Mouse (Mus musculus): ENCODE measurements around the gene Ptpn23. TPM values are rescaled to one million over a fixed set of nuclear protein-coding genes. Genes with fewer than 3 reads are reported as not detected.

Gene Ptpn23
- total and polyA plus RNA-seq, 2 experiments from 2014 or later: 13.2 to 31.6 TPM

GRCm38 (mm10) chr9:110342008-110342407 is 66.0 kb downstream of the Ptpn23 start:
- H3K4me2 ChIP-seq (ENCODE audit: low read depth, low read length): no peak overlapping the region
- H3K27ac ChIP-seq: no peak overlapping the region
- H3K4me3 ChIP-seq (ENCODE audit: low read length): no peak overlapping the region
- DNase-seq (ENCODE audit: low spot score): no peak
- H3K4me1 ChIP-seq (ENCODE audit: insufficient read depth, low read length): no peaks in the 10 kb centered on the region
- no peaks in the 10 kb centered on the region for H3K36me3 ChIP-seq (ENCODE audit: insufficient read depth, low read length)
- H3K9me3 ChIP-seq (ENCODE audit: low read length): no peaks in the 10 kb centered on the region
- no peak overlapping the region for H3K9ac ChIP-seq (replicated peaks; ENCODE audit: low read length)
- H3K27me3 ChIP-seq (ENCODE audit: insufficient read depth, low read length): no peaks in the 10 kb centered on the region
- 90% methylated on average over 8 of the region's 8 CpGs for WGBS
- ATAC-seq: no peak
- TF ChIP-seq CTCF (IDR thresholded peaks at IDR 0.05; ENCODE audit: low read depth): no peak

GRCm38 (mm10) chr9:110340037-110340750 is 67.8 kb downstream of the Ptpn23 start:
- no peak for TF ChIP-seq CTCF (IDR thresholded peaks at IDR 0.05; ENCODE audit: low read depth)
- WGBS: 85% methylated on average over 5 of the region's 5 CpGs
- no peaks in the 10 kb centered on the region for H3K9me3 ChIP-seq (ENCODE audit: low read length)
- H3K27me3 ChIP-seq (ENCODE audit: insufficient read depth, low read length): no peaks in the 10 kb centered on the region
- no peaks in the 10 kb centered on the region for H3K36me3 ChIP-seq (ENCODE audit: insufficient read depth, low read length)
- DNase-seq (ENCODE audit: low spot score) (no peak), ATAC-seq (no peak)
- no peak overlapping the region for H3K4me2 ChIP-seq (ENCODE audit: low read depth, low read length)
- H3K4me3 ChIP-seq (ENCODE audit: low read length): no peak overlapping the region
- no peaks in the 10 kb centered on the region for H3K4me1 ChIP-seq (ENCODE audit: insufficient read depth, low read length)
- H3K9ac ChIP-seq (replicated peaks; ENCODE audit: low read length): no peak overlapping the region
- no peak overlapping the region for H3K27ac ChIP-seq

Other genes with a start within 250 kb of the Ptpn23 start
- gene Cspg5, start 164.4 kb downstream of the Ptpn23 start, total RNA-seq (2014; rRNA removed): 412 and 470 TPM in 2 replicates
- 261 and 266 TPM in 2 replicates for gene Cspg5, start 164.4 kb downstream of the Ptpn23 start, polyA plus RNA-seq (2015; fragmentation: Nextera tagmentation; extraction: Ambion mirVana)
- gene Elp6, start 103.0 kb downstream of the Ptpn23 start, total RNA-seq (2014; rRNA removed): 27.6 and 30.9 TPM in 2 replicates
- gene Elp6, start 103.0 kb downstream of the Ptpn23 start, polyA plus RNA-seq (2015; fragmentation: Nextera tagmentation; extraction: Ambion mirVana): 30.0 and 31.1 TPM in 2 replicates
- 162 and 168 TPM in 2 replicates for gene Scap, start 74.9 kb downstream of the Ptpn23 start, total RNA-seq (2014; rRNA removed)
- gene Scap, start 74.9 kb downstream of the Ptpn23 start, polyA plus RNA-seq (2015; fragmentation: Nextera tagmentation; extraction: Ambion mirVana): 48.6 and 50.9 TPM in 2 replicates
- 0.16 and 0.54 TPM in 2 replicates for gene Ngp, start 11.5 kb upstream of the Ptpn23 start, total RNA-seq (2014; rRNA removed)
- gene Ngp, start 11.5 kb upstream of the Ptpn23 start, polyA plus RNA-seq (2015; fragmentation: Nextera tagmentation; extraction: Ambion mirVana): 0.96 and 1.6 TPM in 2 replicates
- gene Klhl18, start 68.5 kb upstream of the Ptpn23 start, total RNA-seq (2014; rRNA removed): 30.6 and 32.1 TPM in 2 replicates
- gene Klhl18, start 68.5 kb upstream of the Ptpn23 start, polyA plus RNA-seq (2015; fragmentation: Nextera tagmentation; extraction: Ambion mirVana): 16.1 and 19.0 TPM in 2 replicates
- gene Kif9, start 68.7 kb upstream of the Ptpn23 start, total RNA-seq (2014; rRNA removed): 3.3 and 3.9 TPM in 2 replicates
- 3.9 and 4.0 TPM in 2 replicates for gene Kif9, start 68.7 kb upstream of the Ptpn23 start, polyA plus RNA-seq (2015; fragmentation: Nextera tagmentation; extraction: Ambion mirVana)
- gene Setd2, start 124.4 kb upstream of the Ptpn23 start, total RNA-seq (2014; rRNA removed): 58.9 and 64.9 TPM in 2 replicates
- gene Setd2, start 124.4 kb upstream of the Ptpn23 start, polyA plus RNA-seq (2015; fragmentation: Nextera tagmentation; extraction: Ambion mirVana): 24.7 and 25.6 TPM in 2 replicates
- gene Nradd, start 216.2 kb upstream of the Ptpn23 start, total RNA-seq (2014; rRNA removed): 23.1 and 30.6 TPM in 2 replicates
- 18.7 and 19.3 TPM in 2 replicates for gene Nradd, start 216.2 kb upstream of the Ptpn23 start, polyA plus RNA-seq (2015; fragmentation: Nextera tagmentation; extraction: Ambion mirVana)
- gene Nbeal2, start 245.9 kb upstream of the Ptpn23 start, total RNA-seq (2014; rRNA removed): 9.0 and 11.5 TPM in 2 replicates
- 1.8 and 1.9 TPM in 2 replicates for gene Nbeal2, start 245.9 kb upstream of the Ptpn23 start, polyA plus RNA-seq (2015; fragmentation: Nextera tagmentation; extraction: Ambion mirVana)
- 15.0 and 17.0 TPM in 2 replicates for gene Ccdc12, start 248.3 kb upstream of the Ptpn23 start, total RNA-seq (2014; rRNA removed)
- gene Ccdc12, start 248.3 kb upstream of the Ptpn23 start, polyA plus RNA-seq (2015; fragmentation: Nextera tagmentation; extraction: Ambion mirVana): 108 and 113 TPM in 2 replicates

Measured in hindbrain, postnatal 0 days (tissue).